Mouse (Mus musculus) stomach, embryonic 16.5 days (tissue): ENCODE data around the gene Gm42674. TPM values are rescaled to one million over a fixed set of nuclear protein-coding genes. Genes with fewer than 3 reads are reported as not detected.

ENCODE experiments used
- ATAC-seq: fragments of 200-750 bp; cut with Nextera tagmentation; 2 replicates; pipeline ENCODE4 v1.8.0; 2017; ENCODE audit warnings: moderate number of reproducible peaks, moderate TSS enrichment; ENCODE audit not compliant: insufficient read depth, low FRiP score
- H3K27ac ChIP-seq: fragments of 300-500 bp; sonication (generic); 2 replicates; pipeline ENCODE4 v1.5.1; 2014; ENCODE audit warnings: low read length
- H3K27me3 ChIP-seq: fragments of 300-500 bp; sonication (generic); 2 replicates; pipeline ENCODE4 v1.6.1; 2014; ENCODE audit warnings: low read length, control low read depth, mixed read lengths; ENCODE audit not compliant: control insufficient read depth, insufficient read depth
- H3K36me3 ChIP-seq: fragments of 300-500 bp; sonication (generic); 2 replicates; pipeline ENCODE4 v1.6.1; 2014; ENCODE audit warnings: low read length; ENCODE audit not compliant: control insufficient read depth, insufficient read depth
- H3K4me1 ChIP-seq: fragments of 300-500 bp; sonication (generic); 2 replicates; pipeline ENCODE4 v1.6.1; 2014; ENCODE audit warnings: low read length, control low read depth, mixed read lengths; ENCODE audit not compliant: control insufficient read depth, insufficient read depth
- H3K4me2 ChIP-seq: fragments of 300-500 bp; sonication (generic); 2 replicates; pipeline ENCODE4 v1.6.1; 2014; ENCODE audit warnings: low read depth, low read length, mixed read lengths
- H3K4me3 ChIP-seq: fragments of 300-500 bp; sonication (generic); replicated peaks from 2 replicates; pipeline ENCODE4 v1.5.1; 2014; ENCODE audit warnings: mild to moderate bottlenecking, low read length
- H3K9ac ChIP-seq: fragments of 300-500 bp; sonication (generic); 2 replicates; pipeline ENCODE4 v1.6.1; 2014; ENCODE audit warnings: low read length
- H3K9me3 ChIP-seq: fragments of 300-500 bp; sonication (generic); replicated peaks from 2 replicates; pipeline ENCODE4 v1.6.1; 2016; ENCODE audit warnings: low read length, control low read depth; ENCODE audit not compliant: control insufficient read depth
- WGBS: fragments of 180-500 bp; shearing (Covaris S2); extraction: QIAGEN DNeasy Blood & Tissue Kit; methylation state at CpG from one replicate; pipeline ENCODE4 v1.1.7; 2014; 5-methylcytosine and 5-hydroxymethylcytosine counted together
- polyA plus RNA-seq: library from polyadenylated mRNA; unstranded; fragments of >200 nt; fragmentation: Nextera tagmentation; extraction: Ambion mirVana; gene quantifications from 2 replicates; pipeline ENCODE4 v1.2.1, GENCODE M21; 2015

The Gm42674 gene
- polyA plus RNA-seq, 1 experiment from 2014 or later: not detected

DNA sequence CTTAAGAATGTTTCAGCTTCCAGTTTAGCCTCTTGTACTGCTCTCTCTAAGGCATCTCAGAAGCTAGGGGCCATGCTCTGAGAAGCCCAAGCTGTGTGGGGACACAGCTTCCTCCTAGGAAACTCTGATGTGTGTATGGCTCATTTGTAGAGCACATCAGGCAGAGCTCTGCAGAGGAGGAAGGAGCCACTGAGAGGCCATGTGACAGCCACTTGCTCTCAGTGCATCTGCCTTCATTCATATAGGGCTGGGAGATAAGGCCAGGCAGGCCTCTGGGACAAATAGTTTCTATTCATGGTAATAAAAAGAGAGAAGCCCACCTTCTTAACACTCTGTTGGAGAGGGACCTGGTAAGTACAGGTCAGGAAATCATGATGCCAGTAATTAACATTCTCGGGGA is 7.2 kb upstream of the Gm42674 start:
- Histone ChIP-seq H3K4me1 (peaks cover 1% of the 10 kb centered on the region; the same call in 1 of the 2 replicates), H3K4me2 (no peak overlapping the region), H3K4me3 (no peak overlapping the region), H3K27me3 (no peaks in the 10 kb centered on the region), H3K27ac (no peak overlapping the region), H3K36me3 (no peaks in the 10 kb centered on the region), H3K9me3 (no peaks in the 10 kb centered on the region), H3K9ac (no peak overlapping the region)
- 87% methylated on average over 1 of the region's 1 CpGs for WGBS
- ATAC-seq: no peak

GRCm38 (mm10) chr3:90595556-90595955 is 6.1 kb upstream of the Gm42674 start:
- H3K9me3 ChIP-seq: no peaks in the 10 kb centered on the region
- H3K4me2 ChIP-seq: no peak overlapping the region
- no peak overlapping the region for H3K9ac ChIP-seq
- H3K27ac ChIP-seq: no peak overlapping the region
- WGBS: 62% methylated on average over 5 of the region's 5 CpGs
- H3K4me1 ChIP-seq: 0 out of 2 replicates have a peak, but pooled peaks cover 4% of the 10 kb centered on the region
- ATAC-seq: no peak
- no peaks in the 10 kb centered on the region for H3K27me3 ChIP-seq
- no peaks in the 10 kb centered on the region for H3K36me3 ChIP-seq
- H3K4me3 ChIP-seq: no peak overlapping the region

GRCm38 (mm10) chr3:90596810-90597209 is 4.9 kb upstream of the Gm42674 start:
- ATAC-seq: no peak
- no peak overlapping the region for H3K9ac ChIP-seq
- no peaks in the 10 kb centered on the region for H3K36me3 ChIP-seq
- no peak overlapping the region for H3K27ac ChIP-seq
- peaks cover 8% of the 10 kb centered on the region; the same call in 1 of the 2 replicates for H3K4me1 ChIP-seq
- H3K9me3 ChIP-seq: no peaks in the 10 kb centered on the region
- no peak overlapping the region for H3K4me3 ChIP-seq
- H3K27me3 ChIP-seq: no peaks in the 10 kb centered on the region
- WGBS: 94% methylated on average over 6 of the region's 6 CpGs
- H3K4me2 ChIP-seq: no peak overlapping the region

GRCm38 (mm10) chr3:90597736-90598135 is 4.0 kb upstream of the Gm42674 start:
- no peak overlapping the region for H3K4me2 ChIP-seq
- H3K36me3 ChIP-seq: no peaks in the 10 kb centered on the region

GRCm38 (mm10) chr3:90598212-90598611 is 3.5 kb upstream of the Gm42674 start:
- WGBS: 69% methylated on average over 4 of the region's 4 CpGs
- ATAC-seq: no peak

More at GRCm38 (mm10) chr3:90597736-90598135, 4.0 kb upstream of the Gm42674 start:
- 30% methylated on average over 6 of the region's 6 CpGs for WGBS
- Histone ChIP-seq H3K27ac (no peak overlapping the region), H3K9me3 (no peaks in the 10 kb centered on the region), H3K27me3 (no peaks in the 10 kb centered on the region), H3K4me3 (no peak overlapping the region), H3K9ac (no peak overlapping the region), H3K4me1 (peaks cover 8% of the 10 kb centered on the region; the same call in 1 of the 2 replicates)
- ATAC-seq: no peak

GRCm38 (mm10) chr3:90599401-90599800 is 2.3 kb upstream of the Gm42674 start:
- no peaks in the 10 kb centered on the region for H3K9me3 ChIP-seq

More at GRCm38 (mm10) chr3:90598212-90598611, 3.5 kb upstream of the Gm42674 start:
- Histone ChIP-seq H3K9me3 (no peaks in the 10 kb centered on the region), H3K4me1 (peaks cover 11% of the 10 kb centered on the region), H3K36me3 (no peaks in the 10 kb centered on the region), H3K4me2 (no peak overlapping the region), H3K9ac (no peak overlapping the region), H3K27ac (no peak overlapping the region), H3K4me3 (no peak overlapping the region), H3K27me3 (no peaks in the 10 kb centered on the region)

DNA sequence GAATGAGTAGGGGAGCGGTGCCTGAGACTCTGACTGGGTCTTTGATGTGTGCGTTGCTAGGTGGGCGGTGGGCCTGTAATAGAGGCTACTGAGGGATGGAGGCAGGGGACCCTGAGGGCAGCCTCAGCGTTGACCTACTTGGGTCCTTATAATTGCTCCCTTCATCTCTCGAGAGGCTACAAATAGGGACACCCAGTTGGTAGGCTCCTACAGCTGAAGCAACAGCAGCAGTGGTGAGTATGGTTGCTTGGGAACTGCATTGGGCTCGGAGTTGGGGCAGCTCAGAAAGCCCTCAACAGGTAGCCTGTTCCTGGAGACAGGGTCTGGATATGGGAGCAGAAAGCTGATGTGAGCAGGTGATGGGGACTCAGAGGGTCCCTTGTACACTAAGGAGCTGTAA is 1.7 kb upstream of the Gm42674 start:
- Histone ChIP-seq H3K4me1 (peaks cover 27% of the 10 kb centered on the region), H3K4me2 (no peak overlapping the region), H3K9me3 (no peaks in the 10 kb centered on the region), H3K36me3 (no peaks in the 10 kb centered on the region), H3K9ac (no peak overlapping the region), H3K27ac (no peak overlapping the region; the same call in 1 of the 2 replicates), H3K27me3 (no peaks in the 10 kb centered on the region), H3K4me3 (no peak overlapping the region)
- no peak for ATAC-seq
- 89% methylated on average over 6 of the region's 6 CpGs for WGBS

More at GRCm38 (mm10) chr3:90599401-90599800, 2.3 kb upstream of the Gm42674 start:
- H3K27ac ChIP-seq: no peak overlapping the region; the same call in 1 of the 2 replicates
- H3K4me1 ChIP-seq: peaks cover 21% of the 10 kb centered on the region
- WGBS: 64% methylated on average over 3 of the region's 3 CpGs
- no peak for ATAC-seq
- no peak overlapping the region for H3K4me2 ChIP-seq
- no peaks in the 10 kb centered on the region for H3K27me3 ChIP-seq
- no peak overlapping the region for H3K4me3 ChIP-seq
- no peak overlapping the region for H3K9ac ChIP-seq
- H3K36me3 ChIP-seq: no peaks in the 10 kb centered on the region

- Histone ChIP-seq H3K4me2 (no peak overlapping the region), H3K27me3 (no peaks in the 10 kb centered on the region), H3K9ac (no peak overlapping the region), H3K27ac (no peak overlapping the region; the same call in 1 of the 2 replicates), H3K4me1 (peaks cover 33% of the 10 kb centered on the region), H3K4me3 (no peak overlapping the region), H3K9me3 (no peaks in the 10 kb centered on the region), H3K36me3 (no peaks in the 10 kb centered on the region)
- 73% methylated on average over 8 of the region's 8 CpGs for WGBS
- ATAC-seq: no peak
These were observed 1.1 kb upstream of the Gm42674 start for GRCm38 (mm10) chr3:90600458-90601195.

DNA sequence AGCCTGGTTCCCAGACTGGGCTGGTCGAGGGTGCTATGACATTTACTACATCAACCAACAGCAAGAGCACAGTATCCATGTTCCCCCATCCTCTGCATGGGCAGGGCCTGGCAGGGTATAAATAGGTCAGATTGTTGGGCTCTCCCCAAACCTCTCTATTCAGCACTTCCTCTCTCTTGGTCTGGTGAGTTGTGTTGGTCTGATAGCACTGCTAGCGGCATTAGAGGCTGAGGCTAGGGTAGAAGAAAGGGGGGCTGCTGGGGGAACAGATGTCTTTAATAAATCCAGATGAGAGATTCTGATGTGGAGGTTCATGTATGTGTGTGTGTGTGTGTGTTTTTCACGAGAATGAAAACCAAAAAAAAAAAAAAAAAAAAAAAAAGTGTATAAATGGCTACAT is 1.9 kb downstream of the Gm42674 start, which contains the start of gene S100a4:
TSS of gene S100a4 (plus strand) at position 149 of the 400 bp plus-strand sequence.
- H3K36me3 ChIP-seq: no peaks in the 10 kb centered on the region
- H3K9ac ChIP-seq: no peak within 1 kb of the TSS; the same call in 1 of the 2 replicates
- H3K4me2 ChIP-seq: no peak within 1 kb of the TSS
- H3K4me1 ChIP-seq: peaks cover 37% of the 10 kb centered on the region
- no peaks in the 10 kb centered on the region for H3K27me3 ChIP-seq
- no peak within 1 kb of the TSS for H3K4me3 ChIP-seq
- ATAC-seq: no peak
- WGBS: 41% methylated on average over 3 of the region's 3 CpGs
- peak within 1 kb of the TSS; percentile 89 for H3K27ac ChIP-seq
- no peaks in the 10 kb centered on the region for H3K9me3 ChIP-seq
